Mouse (Mus musculus) skeletal muscle tissue, adult 2 months (tissue): ENCODE results near the gene Rassf5.
A peak's percentile ranks its signal among the peaks of the same experiment; 100 is the strongest.

Experiments used
- DNase-seq: peaks from one replicate; pipeline ENCODE4 v3.0.0-alpha.2; 2012; ENCODE audit warnings: low read depth, low spot score

The Rassf5 gene

GRCm38 (mm10) chr1:131138191-131139016 lies 106.7 kb downstream of the Rassf5 start, which contains the start of gene Dyrk3:
TSS of gene Dyrk3 (minus strand) at chr1:131138340.
- DNase-seq = peak; percentile 76

- DNase-seq = no peak
Observed at GRCm38 (mm10) chr1:131137717-131138118, 107.3 kb downstream of the Rassf5 start.

GRCm38 (mm10) chr1:131137111-131137510 lies 107.9 kb downstream of the Rassf5 start:
- DNase-seq = no peak

- no peak for DNase-seq
Observed at GRCm38 (mm10) chr1:131135960-131136629, 109.0 kb downstream of the Rassf5 start.

- no peak for DNase-seq
Observed at GRCm38 (mm10) chr1:131134942-131135522, 110.0 kb downstream of the Rassf5 start.

GRCm38 (mm10) chr1:131134231-131134630 lies 110.8 kb downstream of the Rassf5 start:
- DNase-seq = no peak
